Mouse (Mus musculus): Measurements from ENCODE around the gene Usp54. TPM values are rescaled to one million over a fixed set of nuclear protein-coding genes. Genes with fewer than 3 reads are reported as not detected.

The Usp54 gene
- polyA plus RNA-seq, 1 experiment from 2014 or later, result 0.58 TPM

DNA sequence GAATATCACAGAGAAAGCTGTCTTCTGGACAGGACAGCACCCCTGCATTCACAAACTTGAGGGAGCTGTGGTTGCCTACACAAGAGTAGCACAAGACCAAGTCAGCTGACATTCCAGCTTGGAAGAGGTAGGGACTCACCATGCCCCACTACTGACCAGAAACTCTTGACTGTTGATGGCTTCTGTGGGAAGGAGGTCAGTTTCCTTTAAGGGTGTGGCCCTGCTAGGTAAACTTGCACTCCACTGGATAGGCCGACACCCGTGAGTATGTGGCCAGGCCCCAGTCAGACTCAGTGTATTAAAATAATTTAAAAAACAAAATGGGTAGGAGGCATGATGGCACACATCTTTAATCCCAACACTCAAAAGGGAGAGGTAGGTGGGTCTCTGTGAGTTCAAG is 5.3 kb downstream of the Usp54 start:
- Histone ChIP-seq H3K36me3 (replicated peaks; ENCODE audit: insufficient read depth, low read length) (no peaks in the 10 kb centered on the region), H3K4me1 (ENCODE audit: insufficient read depth) (peaks cover 6% of the 10 kb centered on the region), H3K27ac (ENCODE audit: low read depth) (no peak overlapping the region), H3K27me3 (ENCODE audit: insufficient read depth, low read length) (no peaks in the 10 kb centered on the region), H3K9ac (replicated peaks) (no peak overlapping the region), H3K9me3 (ENCODE audit: low read length) (no peaks in the 10 kb centered on the region), H3K4me3 (ENCODE audit: low read depth, low read length) (no peak overlapping the region), H3K4me2 (ENCODE audit: low read depth, low read length) (no peak overlapping the region)
- DNase-seq, result no peak
- WGBS (ENCODE audit: insufficient replicate concordance), result 74% methylated on average over 2 of the region's 2 CpGs
- no peak for ATAC-seq
- TF ChIP-seq CTCF (IDR thresholded peaks at IDR 0.05; ENCODE audit: low read depth) (no peak), EP300 (IDR thresholded peaks at IDR 0.05; ENCODE audit: low read depth) (no peak)

DNA sequence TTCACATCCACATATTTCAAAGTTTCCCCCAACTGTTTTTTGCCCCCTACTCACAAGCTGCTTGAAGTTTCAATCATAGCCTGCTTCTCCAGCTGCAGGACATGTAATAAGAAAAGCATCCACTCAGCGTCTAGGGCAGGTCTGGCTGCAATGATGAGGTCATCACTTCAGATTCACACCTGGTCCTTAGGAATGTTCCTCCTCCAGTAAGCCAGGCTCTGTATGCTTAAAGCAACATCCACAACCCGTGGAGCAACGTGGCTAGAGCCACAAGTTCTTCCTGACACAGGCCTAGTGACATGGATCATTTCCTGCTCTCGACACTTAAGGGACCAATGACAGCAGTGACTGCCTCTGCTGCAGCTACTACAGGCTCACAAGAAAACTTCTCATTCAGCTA is 9.6 kb downstream of the Usp54 start:
- H3K27me3 ChIP-seq (ENCODE audit: insufficient read depth, low read length), result no peaks in the 10 kb centered on the region
- no peak overlapping the region for H3K27ac ChIP-seq (ENCODE audit: low read depth)
- H3K4me3 ChIP-seq (ENCODE audit: low read depth, low read length), result no peak overlapping the region
- ATAC-seq (no peak), DNase-seq (no peak)
- H3K9me3 ChIP-seq (ENCODE audit: low read length), result no peaks in the 10 kb centered on the region
- no peak overlapping the region for H3K9ac ChIP-seq (replicated peaks)
- no peaks in the 10 kb centered on the region for H3K4me1 ChIP-seq (ENCODE audit: insufficient read depth)
- H3K4me2 ChIP-seq (ENCODE audit: low read depth, low read length), result no peak overlapping the region
- no peaks in the 10 kb centered on the region for H3K36me3 ChIP-seq (replicated peaks; ENCODE audit: insufficient read depth, low read length)
- 45% methylated on average over 4 of the region's 4 CpGs for WGBS (ENCODE audit: insufficient replicate concordance)
- no peak for TF ChIP-seq EP300 (IDR thresholded peaks at IDR 0.05; ENCODE audit: low read depth)
- no peak for TF ChIP-seq CTCF (IDR thresholded peaks at IDR 0.05; ENCODE audit: low read depth)

DNA sequence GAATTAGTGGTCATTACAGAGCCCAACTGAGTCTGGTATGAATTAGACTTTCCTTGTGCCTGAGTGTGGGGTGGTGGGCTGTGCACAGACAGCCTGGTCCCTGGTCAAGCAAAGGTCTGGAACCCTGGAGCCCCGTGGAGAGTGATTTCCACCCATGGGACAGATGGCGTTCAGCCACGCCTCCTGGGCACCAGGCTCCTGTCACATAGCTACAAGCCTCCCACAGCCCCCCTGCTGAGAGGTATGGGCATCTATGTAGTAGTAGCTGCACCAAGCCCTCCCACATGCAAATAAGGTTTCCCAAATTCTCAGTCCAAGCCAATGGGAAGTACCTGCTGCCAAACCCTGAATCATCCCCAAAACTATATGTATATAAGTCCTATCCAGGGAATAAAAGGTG is 13.9 kb downstream of the Usp54 start:
- Histone ChIP-seq H3K4me2 (ENCODE audit: low read depth, low read length) (no peak overlapping the region), H3K9me3 (ENCODE audit: low read length) (no peaks in the 10 kb centered on the region), H3K36me3 (replicated peaks; ENCODE audit: insufficient read depth, low read length) (no peaks in the 10 kb centered on the region), H3K27ac (ENCODE audit: low read depth) (no peak overlapping the region), H3K9ac (replicated peaks) (no peak overlapping the region), H3K4me1 (ENCODE audit: insufficient read depth) (no peaks in the 10 kb centered on the region), H3K4me3 (ENCODE audit: low read depth, low read length) (no peak overlapping the region), H3K27me3 (ENCODE audit: insufficient read depth, low read length) (no peaks in the 10 kb centered on the region)
- TF ChIP-seq EP300 (IDR thresholded peaks at IDR 0.05; ENCODE audit: low read depth) (no peak), CTCF (IDR thresholded peaks at IDR 0.05; ENCODE audit: low read depth) (no peak)
- WGBS (ENCODE audit: insufficient replicate concordance), result 66% methylated on average over 3 of the region's 3 CpGs
- ATAC-seq (no peak), DNase-seq (no peak)

DNA sequence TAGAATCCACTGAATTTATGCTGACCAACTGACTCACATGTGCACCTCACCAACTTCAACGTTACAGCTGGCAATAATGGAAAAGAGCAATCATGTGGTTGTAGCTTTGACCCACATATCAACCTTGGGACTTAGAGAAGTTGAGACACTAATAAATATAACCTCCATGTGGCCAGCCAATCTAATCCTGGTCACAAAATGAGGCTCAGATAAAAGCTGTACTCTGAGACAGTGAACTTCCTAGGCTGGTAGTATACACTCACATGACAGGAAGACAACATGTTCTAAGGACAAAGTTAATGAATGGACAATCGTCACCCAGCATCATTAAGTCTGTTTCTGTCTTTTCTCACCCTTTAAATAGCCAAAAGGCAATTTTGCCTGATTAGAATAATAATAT is 14.4 kb downstream of the Usp54 start:
- 76% methylated on average over 2 of the region's 2 CpGs for WGBS (ENCODE audit: insufficient replicate concordance)
- H3K4me2 ChIP-seq (ENCODE audit: low read depth, low read length), result no peak overlapping the region
- H3K4me1 ChIP-seq (ENCODE audit: insufficient read depth), result no peaks in the 10 kb centered on the region
- no peaks in the 10 kb centered on the region for H3K27me3 ChIP-seq (ENCODE audit: insufficient read depth, low read length)
- no peak overlapping the region for H3K9ac ChIP-seq (replicated peaks)
- H3K36me3 ChIP-seq (replicated peaks; ENCODE audit: insufficient read depth, low read length), result no peaks in the 10 kb centered on the region
- no peak for ATAC-seq
- no peaks in the 10 kb centered on the region for H3K9me3 ChIP-seq (ENCODE audit: low read length)
- H3K4me3 ChIP-seq (ENCODE audit: low read depth, low read length), result no peak overlapping the region
- H3K27ac ChIP-seq (ENCODE audit: low read depth), result no peak overlapping the region
- DNase-seq, result no peak
- TF ChIP-seq EP300 (IDR thresholded peaks at IDR 0.05; ENCODE audit: low read depth) (no peak), CTCF (IDR thresholded peaks at IDR 0.05; ENCODE audit: low read depth) (no peak)

DNA sequence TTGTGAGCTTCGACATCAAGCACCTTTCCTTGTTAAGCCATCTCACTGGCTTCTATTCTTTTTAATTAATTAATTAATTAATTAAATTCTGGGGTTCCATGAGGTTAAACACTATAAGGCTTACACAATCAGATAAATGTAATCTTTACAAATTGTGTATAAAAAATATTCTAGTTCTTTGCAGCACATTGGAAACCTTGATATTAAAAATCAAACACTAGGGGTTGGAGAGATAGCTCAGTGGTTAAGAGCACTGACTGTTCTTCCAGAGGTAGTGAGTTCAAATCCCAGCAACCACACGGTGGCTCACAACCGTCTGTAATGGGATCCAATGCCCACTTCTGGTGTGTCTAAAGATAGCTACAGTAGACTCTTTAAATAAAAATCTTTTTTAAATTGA is 18.0 kb downstream of the Usp54 start:
- H3K27ac ChIP-seq (ENCODE audit: low read depth), result no peak overlapping the region
- H3K9ac ChIP-seq (replicated peaks), result no peak overlapping the region
- no peaks in the 10 kb centered on the region for H3K9me3 ChIP-seq (ENCODE audit: low read length)
- no peaks in the 10 kb centered on the region for H3K36me3 ChIP-seq (replicated peaks; ENCODE audit: insufficient read depth, low read length)
- no peak for TF ChIP-seq EP300 (IDR thresholded peaks at IDR 0.05; ENCODE audit: low read depth)
- TF ChIP-seq CTCF (IDR thresholded peaks at IDR 0.05; ENCODE audit: low read depth), result no peak
- 87% methylated on average over 3 of the region's 3 CpGs for WGBS (ENCODE audit: insufficient replicate concordance)
- DNase-seq, result no peak
- peaks cover 6% of the 10 kb centered on the region; the same call in 1 of the 2 replicates for H3K4me1 ChIP-seq (ENCODE audit: insufficient read depth)
- no peaks in the 10 kb centered on the region for H3K27me3 ChIP-seq (ENCODE audit: insufficient read depth, low read length)
- no peak overlapping the region for H3K4me3 ChIP-seq (ENCODE audit: low read depth, low read length)
- no peak overlapping the region for H3K4me2 ChIP-seq (ENCODE audit: low read depth, low read length)
- ATAC-seq, result no peak

DNA sequence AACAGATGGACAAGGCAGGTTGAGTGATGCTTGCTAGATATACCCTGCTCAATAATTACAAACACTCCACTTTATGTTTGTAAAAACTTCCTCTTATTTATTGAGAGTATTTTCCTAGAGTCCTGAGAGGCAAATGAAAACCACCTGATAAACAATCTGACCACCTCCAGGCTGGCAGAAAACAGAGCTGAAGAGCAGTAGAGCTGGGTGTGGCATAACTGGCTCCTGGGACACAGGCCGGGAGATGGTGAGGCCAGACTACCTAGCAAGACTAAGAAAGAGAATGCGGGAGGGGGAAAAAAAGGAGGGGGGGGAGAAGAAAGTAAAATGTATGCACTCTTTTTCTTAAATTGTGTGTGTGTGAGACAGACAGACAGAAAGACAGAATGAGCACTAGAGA is 18.5 kb downstream of the Usp54 start:
- Histone ChIP-seq H3K9ac (replicated peaks) (no peak overlapping the region), H3K36me3 (replicated peaks; ENCODE audit: insufficient read depth, low read length) (no peaks in the 10 kb centered on the region), H3K4me1 (ENCODE audit: insufficient read depth) (peaks cover 6% of the 10 kb centered on the region; the same call in 1 of the 2 replicates), H3K4me3 (ENCODE audit: low read depth, low read length) (no peak overlapping the region), H3K27me3 (ENCODE audit: insufficient read depth, low read length) (no peaks in the 10 kb centered on the region), H3K9me3 (ENCODE audit: low read length) (no peaks in the 10 kb centered on the region), H3K4me2 (ENCODE audit: low read depth, low read length) (no peak overlapping the region), H3K27ac (ENCODE audit: low read depth) (no peak overlapping the region)
- DNase-seq (no peak), ATAC-seq (no peak)
- WGBS (ENCODE audit: insufficient replicate concordance), result 56% methylated on average over 2 of the region's 2 CpGs
- TF ChIP-seq CTCF (IDR thresholded peaks at IDR 0.05; ENCODE audit: low read depth) (no peak), EP300 (IDR thresholded peaks at IDR 0.05; ENCODE audit: low read depth) (no peak)

DNA sequence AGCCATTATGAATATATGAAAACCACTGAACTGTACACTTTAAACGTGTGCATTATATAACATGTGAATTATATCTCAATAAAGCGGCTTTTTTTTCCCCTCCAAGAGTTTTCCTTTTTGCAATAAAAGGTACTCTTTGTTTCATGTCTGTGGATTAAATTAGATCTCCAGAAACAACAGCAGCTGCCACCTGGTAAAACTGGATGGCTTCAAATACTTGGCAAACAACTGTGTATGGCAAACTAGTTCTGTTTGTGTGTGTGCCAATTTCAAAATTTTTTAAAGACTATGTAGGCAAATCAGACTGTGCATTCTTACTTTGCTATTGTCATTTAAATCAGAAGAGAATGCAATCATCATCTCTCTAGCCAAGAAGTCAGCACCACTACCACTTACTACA is 19.0 kb downstream of the Usp54 start:
- H3K9ac ChIP-seq (replicated peaks), result no peak overlapping the region
- DNase-seq (no peak), ATAC-seq (no peak)
- peaks cover 6% of the 10 kb centered on the region; the same call in 1 of the 2 replicates for H3K4me1 ChIP-seq (ENCODE audit: insufficient read depth)
- H3K36me3 ChIP-seq (replicated peaks; ENCODE audit: insufficient read depth, low read length), result no peaks in the 10 kb centered on the region
- no peak overlapping the region for H3K4me3 ChIP-seq (ENCODE audit: low read depth, low read length)
- H3K27ac ChIP-seq (ENCODE audit: low read depth), result no peak overlapping the region
- H3K27me3 ChIP-seq (ENCODE audit: insufficient read depth, low read length), result no peaks in the 10 kb centered on the region
- WGBS (ENCODE audit: insufficient replicate concordance), result 78% methylated on average over 2 of the region's 2 CpGs
- H3K9me3 ChIP-seq (ENCODE audit: low read length), result no peaks in the 10 kb centered on the region
- no peak for TF ChIP-seq CTCF (IDR thresholded peaks at IDR 0.05; ENCODE audit: low read depth)
- TF ChIP-seq EP300 (IDR thresholded peaks at IDR 0.05; ENCODE audit: low read depth), result no peak
- no peak overlapping the region for H3K4me2 ChIP-seq (ENCODE audit: low read depth, low read length)
